Mouse (Mus musculus): ENCODE data around the gene Slc25a30. TPM values are rescaled to one million over a fixed set of nuclear protein-coding genes. Genes with fewer than 3 reads are reported as not detected.

Slc25a30 gene
- total RNA-seq (2023) = 10 to 100 TPM; 33.1 to 35.7 TPM

GRCm38 (mm10) chr14:75786868-75787793 is at the start of gene Slc25a30:
Gene Slc25a30 (minus strand): TSS chr14:75787037.

GRCm38 (mm10) chr14:75753991-75754817 is 32.6 kb downstream of the Slc25a30 start, which contains the start of gene Cog3:
Gene Cog3 (minus strand): TSS chr14:75754517.

Other genes starting within 250 kb of the Slc25a30 start
- not detected for gene Spert, start 193.9 kb downstream of the Slc25a30 start, total RNA-seq (2023)
- gene Erich6b, start 144.8 kb downstream of the Slc25a30 start, total RNA-seq (2023) = not detected
- gene Cog3, start 32.5 kb downstream of the Slc25a30 start, total RNA-seq (2023) = 10 to 100 TPM; 38.5 to 40.5 TPM
- gene Tpt1, start 58.1 kb upstream of the Slc25a30 start, total RNA-seq (2023) = 1,000 to 10,000 TPM; 5,474 to 5,540 TPM
- not detected for gene Kctd4, start 168.0 kb upstream of the Slc25a30 start, total RNA-seq (2023)
- gene Gtf2f2, start 223.8 kb upstream of the Slc25a30 start, total RNA-seq (2023) = 10 to 100 TPM; 25.9 to 26.1 TPM